9 mouse cellular contexts compared by ENCODE assay signal in the genomic region with DNA sequence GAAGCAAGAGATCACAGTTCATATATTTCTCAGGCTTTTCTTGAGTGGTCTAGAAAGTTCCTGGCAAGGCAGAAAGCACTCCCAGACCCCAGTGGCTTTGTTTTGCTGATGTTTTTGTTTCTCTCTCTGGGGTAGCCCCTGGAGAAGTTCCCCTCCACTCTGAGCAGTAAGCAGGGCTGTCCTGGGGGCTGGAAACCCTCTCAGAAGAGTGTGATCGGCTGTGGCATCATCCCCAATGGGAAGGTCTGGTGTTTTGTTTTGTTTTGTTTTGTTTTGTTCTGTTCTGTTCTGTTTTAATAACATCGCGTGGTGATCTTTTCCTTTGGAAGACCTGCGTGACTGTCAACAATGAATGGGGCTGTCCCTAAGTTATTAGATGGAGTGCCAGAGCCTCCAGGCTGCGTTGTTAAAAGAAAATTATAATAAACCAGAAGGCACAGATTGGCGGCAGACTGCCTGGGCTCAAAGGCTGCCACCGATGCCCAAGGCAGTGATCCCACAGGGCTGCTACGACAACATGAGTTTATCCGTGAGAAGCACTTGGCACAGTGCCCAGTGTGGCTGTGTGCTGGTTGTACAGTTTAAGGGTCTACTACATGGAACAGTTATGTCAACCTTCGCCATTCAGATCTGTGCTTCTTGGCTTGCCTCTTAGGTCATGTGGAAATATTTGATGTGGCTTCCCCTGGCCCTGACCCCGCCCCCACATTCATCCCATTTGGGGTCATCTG. TPM values are rescaled to one million over a fixed set of nuclear protein-coding genes. Genes with fewer than 3 reads are reported as not detected.
A peak's percentile ranks its signal among the peaks of the same experiment; 100 is the strongest.
DNase-seq lines count a peak whose midpoint lies in the region; ATAC-seq and TF ChIP-seq lines count a peak whose summit lies in the region.
"Had no signal": no experiment of that assay in that cellular context is flagged by ENCODE, and none has a peak within 500 bp of the region (broad histone marks: within the 10 kb centered on the region; RNA-seq: fewer than 3 reads in every experiment).

No protein-coding gene starts in this region.

- no peaks in the 10 kb centered on the region for H3K36me3 ChIP-seq in neural tube, embryonic 12.5 days
- H3K36me3 ChIP-seq in heart, postnatal 0 days (replicated peaks; ENCODE audit: control insufficient read depth, insufficient read depth, low read length), result no peaks in the 10 kb centered on the region
- no peaks in the 10 kb centered on the region for H3K36me3 ChIP-seq in limb, embryonic 13.5 days
- H3K36me3 ChIP-seq: limb, embryonic 15.5 days had no signal

- TF ChIP-seq EP300 in heart, postnatal 0 days (IDR thresholded peaks at IDR 0.05; ENCODE audit: low read depth), result no peak

- WGBS in neural tube, embryonic 12.5 days, result 41% methylated on average over 11 of the region's 11 CpGs
- 32% methylated on average over 11 of the region's 11 CpGs for WGBS in heart, postnatal 0 days
- 38% methylated on average over 11 of the region's 11 CpGs for WGBS in limb, embryonic 13.5 days

- no peaks in the 10 kb centered on the region for H3K27me3 ChIP-seq in neural tube, embryonic 12.5 days (replicated peaks)
- H3K27me3 ChIP-seq in heart, postnatal 0 days (ENCODE audit: control insufficient read depth, insufficient read depth, low read length), result no peaks in the 10 kb centered on the region
- peaks cover 4% of the 10 kb centered on the region; the same call in 1 of the 2 replicates for H3K27me3 ChIP-seq in limb, embryonic 13.5 days
- H3K27me3 ChIP-seq: limb, embryonic 15.5 days had no signal

- peak; percentile 2 to 16 for DNase-seq in cerebellum, adult 18-20 months
- no peak for DNase-seq in cerebellum, adult 8-10 months
- no peak for DNase-seq in neural tube, embryonic 10.5 days (ENCODE audit: extremely low spot score, low spot score)
- peak; percentile 85 for DNase-seq in heart, postnatal 0 days (ENCODE audit: low spot score)
- no peak for DNase-seq in left cerebral cortex, adult 18-20 months (ENCODE audit: low spot score in 2 of 2)

- ATAC-seq in neural tube, embryonic 12.5 days (ENCODE audit: low FRiP score, low read depth), result peak; percentile 81
- ATAC-seq in heart, postnatal 0 days (ENCODE audit: insufficient read depth, low read depth), result peak; percentile 79
- peak; percentile 58; the same call in 1 of the 2 replicates for ATAC-seq in limb, embryonic 13.5 days (ENCODE audit: low FRiP score, low read depth)
- ATAC-seq in activated CD4-positive, CD25-positive, alpha-beta regulatory T cell, adult 4 months, result no peak

- TF ChIP-seq CTCF in heart, postnatal 0 days (IDR thresholded peaks at IDR 0.05; ENCODE audit: low read depth), result no peak

- no peak overlapping the region for H3K9ac ChIP-seq in neural tube, embryonic 12.5 days
- H3K9ac ChIP-seq in heart, postnatal 0 days (replicated peaks; ENCODE audit: low read depth, low read length), result no peak overlapping the region
- H3K9ac ChIP-seq in limb, embryonic 13.5 days, result no peak overlapping the region
- H3K9ac ChIP-seq: limb, embryonic 15.5 days had no signal

- H3K4me2 ChIP-seq in neural tube, embryonic 12.5 days (replicated peaks), result no peak overlapping the region
- peak overlapping the region; percentile 22 for H3K4me2 ChIP-seq in heart, postnatal 0 days (ENCODE audit: low read depth, low read length)
- 0 out of 2 replicates have a peak overlapping the region, but pooled peaks have one; percentile 19 for H3K4me2 ChIP-seq in limb, embryonic 13.5 days (replicated peaks)
- H3K4me2 ChIP-seq: limb, embryonic 15.5 days had no signal

- peaks cover 14% of the 10 kb centered on the region; the same call in 1 of the 2 replicates for H3K4me1 ChIP-seq in neural tube, embryonic 12.5 days
- H3K4me1 ChIP-seq in heart, postnatal 0 days (ENCODE audit: control insufficient read depth, insufficient read depth), result peaks cover 27% of the 10 kb centered on the region
- H3K4me1 ChIP-seq in limb, embryonic 13.5 days, result peaks cover 22% of the 10 kb centered on the region

- H3K9me3 ChIP-seq in neural tube, embryonic 12.5 days, result no peaks in the 10 kb centered on the region
- H3K9me3 ChIP-seq in heart, postnatal 0 days (replicated peaks; ENCODE audit: control insufficient read depth, low read length), result no peaks in the 10 kb centered on the region
- no peaks in the 10 kb centered on the region for H3K9me3 ChIP-seq in limb, embryonic 13.5 days
- H3K9me3 ChIP-seq: limb, embryonic 15.5 days had no signal

- no peak overlapping the region for H3K4me3 ChIP-seq in neural tube, embryonic 12.5 days
- no peak overlapping the region for H3K4me3 ChIP-seq in heart, postnatal 0 days (ENCODE audit: low read depth, low read length)
- no peak overlapping the region for H3K4me3 ChIP-seq in limb, embryonic 13.5 days
- H3K4me3 ChIP-seq: limb, embryonic 15.5 days had no signal

- no peak overlapping the region for H3K27ac ChIP-seq in neural tube, embryonic 12.5 days
- 0 out of 2 replicates have a peak overlapping the region, but pooled peaks have one; percentile 5 for H3K27ac ChIP-seq in heart, postnatal 0 days (ENCODE audit: low read depth)
- peak overlapping the region; percentile 63; the same call in 1 of the 2 replicates for H3K27ac ChIP-seq in limb, embryonic 13.5 days
- H3K27ac ChIP-seq: limb, embryonic 15.5 days had no signal

RNA-seq across cellular contexts. Expression of a gene that starts 56.5 kb away (rescaled TPM):
- 0.24 TPM in 1 of 2 replicates, not detected in the other for polyA plus RNA-seq in neural tube, embryonic 12.5 days (2016; fragmentation: Nextera tagmentation; extraction: Ambion mirVana)
- total RNA-seq in heart, postnatal 0 days (2014; rRNA removed; ENCODE audit: low replicate concordance), result not detected in 2 replicates
- polyA plus RNA-seq in heart, postnatal 0 days (2015; fragmentation: Nextera tagmentation; extraction: Ambion mirVana), result 0.12 TPM in 1 of 2 replicates, not detected in the other
- polyA plus RNA-seq in limb, embryonic 13.5 days (2015; fragmentation: Nextera tagmentation; extraction: Ambion mirVana), result 0.19 and 0.34 TPM in 2 replicates
- total RNA-seq in left cerebral cortex, adult 18-20 months (2021), result under 1 TPM in 1 of 2 experiments, not detected in 1; 0.37 TPM
- polyA plus RNA-seq in activated CD4-positive, CD25-positive, alpha-beta regulatory T cell, adult 4 months (2017; shearing (Covaris generic)), result not detected
- polyA plus RNA-seq: limb, embryonic 15.5 days had no signal

Comparison
In these comparisons a context has a peak if more than half of its experiments do, and no peak if none do; other contexts are left out.
1. DNase-seq: peak in cerebellum, adult 18-20 months (2 of 2) and heart, postnatal 0 days (single experiment); none in cerebellum, adult 8-10 months (single experiment), neural tube, embryonic 10.5 days (single experiment) and left cerebral cortex, adult 18-20 months (0 of 2).